Mouse (Mus musculus) embryonic facial prominence, embryonic 13.5 days (tissue): ENCODE data around the gene Mtmr2. TPM values are rescaled to one million over a fixed set of nuclear protein-coding genes. Genes with fewer than 3 reads are reported as not detected.
A peak's percentile ranks its signal among the peaks of the same experiment; 100 is the strongest.

Experiments used
- ATAC-seq: fragments of 200-750 bp; cut with Nextera tagmentation; 2 replicates; pipeline ENCODE4 v1.8.0; 2017; ENCODE audit warnings: low read depth; ENCODE audit not compliant: insufficient number of reproducible peaks, insufficient read depth, low FRiP score, low TSS enrichment
- H3K27ac ChIP-seq: fragments of 300-500 bp; sonication (generic); 2 replicates; pipeline ENCODE4 v1.5.1; 2015; ENCODE audit warnings: moderate library complexity, mild to moderate bottlenecking, inconsistent platforms
- H3K27me3 ChIP-seq: fragments of 300-500 bp; sonication (generic); 2 replicates; pipeline ENCODE4 v1.6.1; 2015; ENCODE audit warnings: mild to moderate bottlenecking, inconsistent platforms
- H3K36me3 ChIP-seq: fragments of 300-500 bp; sonication (generic); 2 replicates; pipeline ENCODE4 v1.6.1; 2015; ENCODE audit warnings: mild to moderate bottlenecking, inconsistent platforms
- H3K4me1 ChIP-seq: fragments of 300-500 bp; sonication (generic); 2 replicates; pipeline ENCODE4 v1.6.1; 2015; ENCODE audit warnings: inconsistent platforms
- H3K4me2 ChIP-seq: fragments of 300-500 bp; sonication (generic); 2 replicates; pipeline ENCODE4 v1.6.1; 2015; ENCODE audit warnings: moderate library complexity, mild to moderate bottlenecking, inconsistent platforms
- H3K4me3 ChIP-seq: fragments of 300-500 bp; sonication (generic); 2 replicates; pipeline ENCODE4 v1.5.1; 2015; ENCODE audit warnings: mild to moderate bottlenecking, inconsistent platforms
- H3K9ac ChIP-seq: fragments of 300-500 bp; sonication (generic); 2 replicates; pipeline ENCODE4 v1.6.1; 2015; ENCODE audit warnings: mild to moderate bottlenecking, inconsistent platforms
- H3K9me3 ChIP-seq: fragments of 300-500 bp; sonication (generic); 2 replicates; pipeline ENCODE4 v1.6.1; 2016; ENCODE audit warnings: inconsistent platforms
- WGBS: fragments of 180-500 bp; shearing (Covaris S2); methylation state at CpG from one replicate; pipeline ENCODE4 v1.1.7; 2015; ENCODE audit warnings: mixed read lengths; 5-methylcytosine and 5-hydroxymethylcytosine counted together
- polyA plus RNA-seq: library from polyadenylated mRNA; unstranded; fragments of >200 nt; fragmentation: Nextera tagmentation; extraction: Ambion mirVana; gene quantifications from 2 replicates; pipeline ENCODE4 v1.2.1, GENCODE M21; 2015

Mtmr2 gene
- polyA plus RNA-seq, 1 experiment from 2014 or later = 80.5 TPM

GRCm38 (mm10) chr9:13809937-13810336 lies 61.7 kb downstream of the Mtmr2 start:
- H3K4me1 ChIP-seq = no peaks in the 10 kb centered on the region
- H3K9me3 ChIP-seq = no peaks in the 10 kb centered on the region
- peaks cover 73% of the 10 kb centered on the region for H3K36me3 ChIP-seq
- H3K27ac ChIP-seq = no peak overlapping the region
- ATAC-seq = no peak
- no peak overlapping the region for H3K4me3 ChIP-seq
- H3K4me2 ChIP-seq = no peak overlapping the region
- H3K27me3 ChIP-seq = no peaks in the 10 kb centered on the region
- H3K9ac ChIP-seq = no peak overlapping the region

GRCm38 (mm10) chr9:13818369-13818768 lies 70.2 kb downstream of the Mtmr2 start:
- Histone ChIP-seq H3K36me3 (peaks cover 67% of the 10 kb centered on the region), H3K27me3 (no peaks in the 10 kb centered on the region), H3K27ac (no peak overlapping the region), H3K9ac (no peak overlapping the region), H3K9me3 (no peaks in the 10 kb centered on the region), H3K4me1 (no peaks in the 10 kb centered on the region), H3K4me2 (no peak overlapping the region), H3K4me3 (no peak overlapping the region)
- ATAC-seq = no peak
- 89% methylated on average over 9 of the region's 9 CpGs for WGBS

GRCm38 (mm10) chr9:13820774-13821173 lies 72.6 kb downstream of the Mtmr2 start:
- no peak for ATAC-seq
- 96% methylated on average over 3 of the region's 3 CpGs for WGBS
- peaks cover 16% of the 10 kb centered on the region for H3K4me1 ChIP-seq
- no peak overlapping the region for H3K27ac ChIP-seq
- H3K9me3 ChIP-seq = no peaks in the 10 kb centered on the region
- H3K27me3 ChIP-seq = no peaks in the 10 kb centered on the region
- peaks cover 55% of the 10 kb centered on the region for H3K36me3 ChIP-seq
- no peak overlapping the region for H3K9ac ChIP-seq
- H3K4me3 ChIP-seq = no peak overlapping the region
- H3K4me2 ChIP-seq = no peak overlapping the region

- Histone ChIP-seq H3K4me3 (peak overlapping the region; percentile 84), H3K9me3 (no peaks in the 10 kb centered on the region), H3K9ac (peak overlapping the region; percentile 93), H3K4me1 (peaks cover 22% of the 10 kb centered on the region), H3K4me2 (peak overlapping the region; percentile 76), H3K27ac (peak overlapping the region; percentile 99), H3K36me3 (peaks cover 18% of the 10 kb centered on the region), H3K27me3 (no peaks in the 10 kb centered on the region)
- no peak for ATAC-seq
- WGBS = 4% methylated on average over 8 of the region's 8 CpGs
Measured at GRCm38 (mm10) chr9:13825896-13826295, 77.7 kb downstream of the Mtmr2 start.

GRCm38 (mm10) chr9:13826391-13826805 lies 78.2 kb downstream of the Mtmr2 start:
- peaks cover 22% of the 10 kb centered on the region for H3K4me1 ChIP-seq
- peak; percentile 3; the same call in 1 of the 2 replicates for ATAC-seq
- H3K4me3 ChIP-seq = peak overlapping the region; percentile 84
- no peaks in the 10 kb centered on the region for H3K27me3 ChIP-seq
- peaks cover 18% of the 10 kb centered on the region for H3K36me3 ChIP-seq
- under 1% methylated on average over 31 of the region's 31 CpGs for WGBS
- H3K27ac ChIP-seq = peak overlapping the region; percentile 99
- H3K9me3 ChIP-seq = no peaks in the 10 kb centered on the region
- peak overlapping the region; percentile 76 for H3K4me2 ChIP-seq
- peak overlapping the region; percentile 93 for H3K9ac ChIP-seq

- H3K4me2 ChIP-seq = peak within 1 kb of the TSS; percentile 76
- peak; percentile 92 for ATAC-seq
- peak within 1 kb of the TSS; percentile 99 for H3K27ac ChIP-seq
- peaks cover 22% of the 10 kb centered on the region for H3K4me1 ChIP-seq
- no peaks in the 10 kb centered on the region for H3K27me3 ChIP-seq
- H3K4me3 ChIP-seq = peak within 1 kb of the TSS; percentile 84
- peak within 1 kb of the TSS; percentile 94 for H3K9ac ChIP-seq
- peaks cover 22% of the 10 kb centered on the region for H3K36me3 ChIP-seq
- H3K9me3 ChIP-seq = no peaks in the 10 kb centered on the region
- WGBS = under 1% methylated on average over 44 of the region's 44 CpGs
Measured at GRCm38 (mm10) chr9:13826832-13827405, 78.7 kb downstream of the Mtmr2 start, which contains the start of gene Cep57. Gene Cep57, minus strand, starts transcription at chr9:13827107.

GRCm38 (mm10) chr9:13827406-13828086 lies 79.3 kb downstream of the Mtmr2 start, which contains the start of gene Fam76b:
Gene Fam76b, plus strand, starts transcription at chr9:13827716.
- peaks cover 25% of the 10 kb centered on the region for H3K36me3 ChIP-seq
- ATAC-seq = peak; percentile 92
- H3K4me2 ChIP-seq = peak within 1 kb of the TSS; percentile 76
- H3K27me3 ChIP-seq = no peaks in the 10 kb centered on the region
- peak within 1 kb of the TSS; percentile 94 for H3K9ac ChIP-seq
- peak within 1 kb of the TSS; percentile 99 for H3K27ac ChIP-seq
- peak within 1 kb of the TSS; percentile 84 for H3K4me3 ChIP-seq
- peaks cover 22% of the 10 kb centered on the region for H3K4me1 ChIP-seq
- WGBS = under 1% methylated on average over 62 of the region's 67 CpGs
- H3K9me3 ChIP-seq = no peaks in the 10 kb centered on the region

GRCm38 (mm10) chr9:13828087-13828441 lies 79.9 kb downstream of the Mtmr2 start:
- Histone ChIP-seq H3K27me3 (no peaks in the 10 kb centered on the region), H3K9me3 (no peaks in the 10 kb centered on the region), H3K4me3 (peak overlapping the region; percentile 84), H3K9ac (peak overlapping the region; percentile 94), H3K27ac (peak overlapping the region; percentile 98), H3K4me1 (peaks cover 22% of the 10 kb centered on the region), H3K4me2 (peak overlapping the region; percentile 76), H3K36me3 (peaks cover 28% of the 10 kb centered on the region)
- ATAC-seq = peak; percentile 11; the same call in 1 of the 2 replicates
- WGBS = under 1% methylated on average over 23 of the region's 23 CpGs

- no peak overlapping the region for H3K4me3 ChIP-seq
- H3K9me3 ChIP-seq = no peaks in the 10 kb centered on the region
- no peak overlapping the region for H3K9ac ChIP-seq
- no peaks in the 10 kb centered on the region for H3K4me1 ChIP-seq
- H3K27me3 ChIP-seq = no peaks in the 10 kb centered on the region
- no peak overlapping the region for H3K4me2 ChIP-seq
- WGBS = 82% methylated on average over 3 of the region's 3 CpGs
- ATAC-seq = no peak
- peaks cover 85% of the 10 kb centered on the region for H3K36me3 ChIP-seq
- H3K27ac ChIP-seq = no peak overlapping the region
Measured at GRCm38 (mm10) chr9:13835256-13835655, 87.0 kb downstream of the Mtmr2 start.

- peaks cover 87% of the 10 kb centered on the region for H3K36me3 ChIP-seq
Measured at GRCm38 (mm10) chr9:13836726-13837125, 88.5 kb downstream of the Mtmr2 start.

GRCm38 (mm10) chr9:13847591-13847990 lies 99.4 kb downstream of the Mtmr2 start:
- WGBS = 87% methylated on average over 3 of the region's 3 CpGs
- H3K4me2 ChIP-seq = no peak overlapping the region
- ATAC-seq = no peak
- H3K27me3 ChIP-seq = no peaks in the 10 kb centered on the region
- no peak overlapping the region for H3K9ac ChIP-seq
- H3K27ac ChIP-seq = no peak overlapping the region
- H3K9me3 ChIP-seq = no peaks in the 10 kb centered on the region
- no peak overlapping the region for H3K4me3 ChIP-seq
- H3K4me1 ChIP-seq = no peaks in the 10 kb centered on the region
- peaks cover 26% of the 10 kb centered on the region for H3K36me3 ChIP-seq

More at GRCm38 (mm10) chr9:13836726-13837125, 88.5 kb downstream of the Mtmr2 start:
- no peak overlapping the region for H3K9ac ChIP-seq
- H3K9me3 ChIP-seq = no peaks in the 10 kb centered on the region
- H3K27ac ChIP-seq = no peak overlapping the region
- H3K4me2 ChIP-seq = no peak overlapping the region
- 87% methylated on average over 2 of the region's 2 CpGs for WGBS
- no peak overlapping the region for H3K4me3 ChIP-seq
- H3K4me1 ChIP-seq = no peaks in the 10 kb centered on the region
- no peak for ATAC-seq
- no peaks in the 10 kb centered on the region for H3K27me3 ChIP-seq
